ENCODE assay signal across 9 mouse cellular contexts in genomic region chr8:119812650-119813431, GRCm38 (mm10). TPM values are rescaled to one million over a fixed set of nuclear protein-coding genes. Genes with fewer than 3 reads are reported as not detected.
DNase-seq lines count a peak whose midpoint lies in the region; ATAC-seq and TF ChIP-seq lines count a peak whose summit lies in the region.
"Had no signal": no experiment of that assay in that cellular context is flagged by ENCODE, and none has a peak within 500 bp of the region (broad histone marks: within the 10 kb centered on the region; RNA-seq: fewer than 3 reads in every experiment).

No protein-coding gene starts in this region.

- peak; percentile 82 for ATAC-seq in common myeloid progenitor, adult 5-6 weeks (replicated peaks; ENCODE audit: low read depth, poor library complexity, severe bottlenecking)

- H3K27ac ChIP-seq in liver, adult 2 months (replicated peaks; ENCODE audit: insufficient read depth, low read depth, low read length) = 0 out of 2 replicates have a peak overlapping the region, but pooled peaks have one; percentile 3

- TF ChIP-seq CTCF in liver, adult 2 months (IDR thresholded peaks at IDR 0.05; ENCODE audit: low read depth, low read length) = no peak

- DNase-seq in layer of hippocampus, adult 11-12 months (ENCODE audit: low spot score) = peak; percentile 70
- no peak for DNase-seq in layer of hippocampus, postnatal 36 days
- peak; percentile 51 for DNase-seq in liver, adult 2 months (ENCODE audit: extremely low read depth, low read depth, low spot score)
- peak; percentile 24 for DNase-seq in spleen, adult 12 weeks (ENCODE audit: low spot score)
- no peak for DNase-seq in left cerebral cortex, postnatal 36 days (ENCODE audit: low spot score in 2 of 2)
- no peak for DNase-seq in cerebellum, adult 11 months
- DNase-seq in gastrocnemius, adult 18-20 months (ENCODE audit: low spot score) = no peak

- TF ChIP-seq POLR2A in liver, adult 2 months (IDR thresholded peaks at IDR 0.05; ENCODE audit: extremely low read depth, insufficient read depth, low read length) = no peak

- 66% methylated on average over 12 of the region's 12 CpGs for WGBS in liver, adult 2 months

- intact Hi-C loops in left cerebral cortex, postnatal 36 days (cut with DNase I) = no loop called here

- H3K4me1 ChIP-seq in liver, adult 2 months (ENCODE audit: control insufficient read depth, insufficient read depth, low read length) = peaks cover 3% of the 10 kb centered on the region; the same call in 1 of the 2 replicates

- no peaks in the 10 kb centered on the region for H3K27me3 ChIP-seq in liver, adult 2 months (ENCODE audit: control insufficient read depth, insufficient read depth, low read length)
- H3K27me3 ChIP-seq: limb, embryonic 15.5 days had no signal

- H3K36me3 ChIP-seq in liver, adult 2 months (ENCODE audit: control insufficient read depth, insufficient read depth, low read length) = no peaks in the 10 kb centered on the region

- no peaks in the 10 kb centered on the region for H3K79me2 ChIP-seq in liver, adult 2 months (ENCODE audit: control insufficient read depth, insufficient read depth, low read length)

- no peak overlapping the region for H3K4me3 ChIP-seq in liver, adult 2 months (ENCODE audit: insufficient read depth, low read depth, low read length)
- H3K4me3 ChIP-seq: limb, embryonic 15.5 days had no signal

- 0 out of 2 replicates have a peak overlapping the region, but pooled peaks have one; percentile 1 for H3K9ac ChIP-seq in liver, adult 2 months (ENCODE audit: low read depth, low read length)
- H3K9ac ChIP-seq: limb, embryonic 15.5 days had no signal

RNA-seq across cellular contexts. Expression of gene Cotl1, which starts 27.5 kb away (rescaled TPM):
- total RNA-seq in layer of hippocampus, postnatal 36 days (2021) = 100 to 1,000 TPM; 129 to 137 TPM
- 79.3 and 132 TPM in 2 replicates for total RNA-seq in common myeloid progenitor, adult 5-6 weeks (2017)
- total RNA-seq in liver, adult 2 months (2014; rRNA removed) = 12.4 and 18.6 TPM in 2 replicates
- 26.7 and 40.3 TPM in 2 replicates for polyA plus RNA-seq in liver, adult 2 months (2012; rRNA removed)
- 10 to 100 TPM; 56.9 to 57.0 TPM for total RNA-seq in left cerebral cortex, postnatal 36 days (2021)
- 1 to 10 TPM; 4.7 to 6.0 TPM for total RNA-seq in gastrocnemius, adult 18-20 months (2021)

RNA-seq across cellular contexts. Expression of gene Tldc1, which starts 34.6 kb away (rescaled TPM):
- total RNA-seq in layer of hippocampus, postnatal 36 days (2021) = 10 to 100 TPM; 15.7 to 18.7 TPM
- 3.6 and 12.1 TPM in 2 replicates for total RNA-seq in common myeloid progenitor, adult 5-6 weeks (2017)
- total RNA-seq in liver, adult 2 months (2014; rRNA removed) = 7.0 and 8.9 TPM in 2 replicates
- 6.9 and 7.3 TPM in 2 replicates for polyA plus RNA-seq in liver, adult 2 months (2012; rRNA removed)
- total RNA-seq in left cerebral cortex, postnatal 36 days (2021) = 10 to 100 TPM; 14.3 to 14.5 TPM
- total RNA-seq in gastrocnemius, adult 18-20 months (2021) = 1 to 10 TPM; 3.4 TPM

RNA-seq across cellular contexts. Expression of gene Klhl36, which starts 49.2 kb away (rescaled TPM):
- 1 to 10 TPM; 7.1 to 8.3 TPM for total RNA-seq in layer of hippocampus, postnatal 36 days (2021)
- total RNA-seq in common myeloid progenitor, adult 5-6 weeks (2017) = 5.7 and 7.4 TPM in 2 replicates
- total RNA-seq in liver, adult 2 months (2014; rRNA removed) = 5.2 and 7.0 TPM in 2 replicates
- 11.3 and 12.2 TPM in 2 replicates for polyA plus RNA-seq in liver, adult 2 months (2012; rRNA removed)
- total RNA-seq in left cerebral cortex, postnatal 36 days (2021) = 1 to 10 TPM; 6.9 to 7.5 TPM
- 1 to 10 TPM; 1.2 to 1.3 TPM for total RNA-seq in gastrocnemius, adult 18-20 months (2021)

Comparison
In these comparisons a context has a peak if more than half of its experiments do, and no peak if none do; other contexts are left out.
1. DNase-seq: peak in layer of hippocampus, adult 11-12 months (single experiment), liver, adult 2 months (single experiment) and spleen, adult 12 weeks (single experiment); none in layer of hippocampus, postnatal 36 days (0 of 2), left cerebral cortex, postnatal 36 days (0 of 2), cerebellum, adult 11 months (single experiment) and gastrocnemius, adult 18-20 months (single experiment).